Mouse (Mus musculus) MEL (cell line): ENCODE results near the gene Lrba. TPM values are rescaled to one million over a fixed set of nuclear protein-coding genes. Genes with fewer than 3 reads are reported as not detected.

Source experiments
- DNase-seq: peaks from one replicate; pipeline ENCODE4 v3.0.0; 2011; ENCODE audit warnings: low read depth, low spot score
- H3K27ac ChIP-seq: 2 replicates; pipeline ENCODE4 v1.5.1; 2012; ENCODE audit warnings: low read depth, mild to moderate bottlenecking, control low read depth, low read length, moderate library complexity; ENCODE audit not compliant: control insufficient read depth
- H3K27me3 ChIP-seq, 2 experiments: fragments of 150-350 bp in 1 of 2; sonication (generic) in 1 of 2; 2 replicates each; pipeline ENCODE4 v1.6.1; 2012; ENCODE audit warnings: low read length in 2 of 2, mild to moderate bottlenecking in 2 of 2, improper control_type of control experiment in 1 of 2, moderate library complexity in 1 of 2; ENCODE audit not compliant: insufficient read depth in 2 of 2, control insufficient read depth in 1 of 2
- H3K36me3 ChIP-seq, 2 experiments: 2 replicates each; pipeline ENCODE4 v1.6.1; 2012 to 2014; ENCODE audit warnings: low read length in 2 of 2, improper control_type of control experiment in 1 of 2, inconsistent platforms in 1 of 2, mild to moderate bottlenecking in 1 of 2; ENCODE audit not compliant: insufficient read depth in 2 of 2, control insufficient read depth in 1 of 2
- H3K4me1 ChIP-seq, 2 experiments: fragments of 150-350 bp in 1 of 2; sonication (generic) in 1 of 2; 2 replicates each; pipeline ENCODE4 v1.6.1; 2012; ENCODE audit warnings: low read length in 2 of 2, improper control_type of control experiment in 1 of 2, mild to moderate bottlenecking in 1 of 2; ENCODE audit not compliant: insufficient read depth in 2 of 2, control insufficient read depth in 1 of 2
- H3K4me3 ChIP-seq, 2 experiments: fragments of 150-350 bp in 1 of 2; sonication (generic) in 1 of 2; 2 replicates each; pipeline ENCODE4 v1.5.1; 2012; ENCODE audit warnings: low read depth in 2 of 2, low read length in 2 of 2, mild to moderate bottlenecking in 2 of 2, moderate library complexity in 2 of 2, control low read depth in 1 of 2, improper control_type of control experiment in 1 of 2; ENCODE audit not compliant: control insufficient read depth in 1 of 2, insufficient read depth in 1 of 2
- H3K79me2 ChIP-seq: 2 replicates; pipeline ENCODE4 v1.6.1; 2012; ENCODE audit warnings: mild to moderate bottlenecking, low read length, moderate library complexity; ENCODE audit not compliant: control insufficient read depth, poor library complexity, insufficient read depth
- H3K9ac ChIP-seq: 2 replicates; pipeline ENCODE4 v1.6.1; 2012; ENCODE audit warnings: low read depth, mild to moderate bottlenecking, control low read depth, low read length, moderate library complexity; ENCODE audit not compliant: control insufficient read depth, poor library complexity, severe bottlenecking
- H3K9me3 ChIP-seq: fragments of 150-350 bp; sonication (generic); replicated peaks from 2 replicates; pipeline ENCODE4 v1.6.1; 2012; ENCODE audit warnings: mild to moderate bottlenecking, low read length, improper control_type of control experiment, moderate library complexity; ENCODE audit not compliant: insufficient read depth
- CHD1 ChIP-seq: IDR thresholded peaks from 2 replicates; pipeline ENCODE4 v1.6.1; 2012; ENCODE audit warnings: low read depth, mild to moderate bottlenecking, inconsistent platforms, low read length, improper control_type of control experiment
- EP300 ChIP-seq, 2 experiments: IDR thresholded peaks; 2 replicates each; pipeline ENCODE4 v1.6.1; 2011; ENCODE audit warnings: improper control_type of control experiment in 2 of 2, low read length in 2 of 2, low read depth in 1 of 2, mild to moderate bottlenecking in 1 of 2
- ETS1 ChIP-seq: IDR thresholded peaks from 2 replicates; pipeline ENCODE4 v1.6.1; 2012; ENCODE audit warnings: low read depth, mild to moderate bottlenecking, inconsistent platforms, low read length, improper control_type of control experiment, moderate library complexity
- GATA1 ChIP-seq: IDR thresholded peaks from 2 replicates; pipeline ENCODE4 v1.6.1; 2011; ENCODE audit warnings: low read depth, low read length, improper control_type of control experiment
- HCFC1 ChIP-seq: IDR thresholded peaks from 2 replicates; pipeline ENCODE4 v1.6.1; 2012; ENCODE audit warnings: low read depth, mild to moderate bottlenecking, inconsistent platforms, low read length, improper control_type of control experiment, moderate library complexity
- MAX ChIP-seq: IDR thresholded peaks from 2 replicates; pipeline ENCODE4 v1.6.1; 2011; ENCODE audit warnings: low read length, improper control_type of control experiment
- MAZ ChIP-seq: IDR thresholded peaks from 2 replicates; pipeline ENCODE4 v1.6.1; 2012; ENCODE audit warnings: low read depth, mild to moderate bottlenecking, inconsistent platforms, low read length, improper control_type of control experiment
- MXI1 ChIP-seq: IDR thresholded peaks from 2 replicates; pipeline ENCODE4 v1.6.1; 2011; ENCODE audit warnings: mild to moderate bottlenecking, low read depth, low read length, improper control_type of control experiment
- MYB ChIP-seq: IDR thresholded peaks from 2 replicates; pipeline ENCODE4 v1.6.1; 2011; ENCODE audit warnings: mild to moderate bottlenecking, low read depth, low read length, improper control_type of control experiment
- MYC ChIP-seq: IDR thresholded peaks from 2 replicates; pipeline ENCODE4 v1.6.1; 2011; ENCODE audit warnings: low read depth, mild to moderate bottlenecking, low read length, improper control_type of control experiment, moderate library complexity
- POLR2AphosphoS5 ChIP-seq: IDR thresholded peaks from 2 replicates; pipeline ENCODE4 v1.6.1; 2012; ENCODE audit warnings: low read depth, borderline replicate concordance, mild to moderate bottlenecking, inconsistent platforms, low read length, moderate library complexity, mixed read lengths
- RCOR1 ChIP-seq: IDR thresholded peaks from 2 replicates; pipeline ENCODE4 v1.6.1; 2012; ENCODE audit warnings: low read depth, mild to moderate bottlenecking, inconsistent platforms, low read length, improper control_type of control experiment
- SIN3A ChIP-seq: IDR thresholded peaks from 2 replicates; pipeline ENCODE4 v1.6.1; 2012; ENCODE audit warnings: low read length, improper control_type of control experiment, inconsistent platforms
- SMC3 ChIP-seq: IDR thresholded peaks from 2 replicates; pipeline ENCODE4 v1.6.1; 2011; ENCODE audit warnings: low read depth, low read length, improper control_type of control experiment
- TAL1 ChIP-seq: IDR thresholded peaks from 2 replicates; pipeline ENCODE4 v1.6.1; 2012; ENCODE audit warnings: mild to moderate bottlenecking, inconsistent platforms, low read length, moderate library complexity, mixed read lengths
- TBP ChIP-seq: IDR thresholded peaks from 2 replicates; pipeline ENCODE4 v1.8.0; 2011; ENCODE audit warnings: low read depth, low read length, improper control_type of control experiment
- TCF12 ChIP-seq: IDR thresholded peaks from 2 replicates; pipeline ENCODE4 v1.6.1; 2014; ENCODE audit warnings: low read depth, mild to moderate bottlenecking, inconsistent platforms, low read length, improper control_type of control experiment, moderate library complexity
- ZC3H11A ChIP-seq: IDR thresholded peaks from 2 replicates; pipeline ENCODE4 v1.6.1; 2012; ENCODE audit warnings: low read depth, mild to moderate bottlenecking, inconsistent platforms, low read length, improper control_type of control experiment
- ZMIZ1 ChIP-seq: IDR thresholded peaks from 2 replicates; pipeline ENCODE4 v1.6.1; 2012; ENCODE audit warnings: low read depth, mild to moderate bottlenecking, inconsistent platforms, low read length, improper control_type of control experiment, moderate library complexity
- polyA plus RNA-seq, 2 experiments: library from polyadenylated mRNA; stranded (reverse) in 1 of 2; unstranded in 1 of 2; fragments of >175 nt in 1 of 2; fragments of >200 nt in 1 of 2; gene quantifications; 2 replicates each; pipeline versions ENCODE4 v1.2.1 to v1.2.4; 2012; ENCODE audit warnings: low replicate concordance in 2 of 2, low read depth in 1 of 2; ENCODE audit not compliant: insufficient read length in 2 of 2, insufficient read depth in 1 of 2, missing spikeins in 1 of 2
- total RNA-seq: library from RNA; depleted of rRNA; stranded (reverse); fragments of 300-350 nt; gene quantifications from 2 replicates; pipeline ENCODE4 v1.2.3, GENCODE M21; 2012

The Lrba gene
- total and polyA plus RNA-seq, 3 experiments: 10.9 to 17.9 TPM; not detected in 1

DNA sequence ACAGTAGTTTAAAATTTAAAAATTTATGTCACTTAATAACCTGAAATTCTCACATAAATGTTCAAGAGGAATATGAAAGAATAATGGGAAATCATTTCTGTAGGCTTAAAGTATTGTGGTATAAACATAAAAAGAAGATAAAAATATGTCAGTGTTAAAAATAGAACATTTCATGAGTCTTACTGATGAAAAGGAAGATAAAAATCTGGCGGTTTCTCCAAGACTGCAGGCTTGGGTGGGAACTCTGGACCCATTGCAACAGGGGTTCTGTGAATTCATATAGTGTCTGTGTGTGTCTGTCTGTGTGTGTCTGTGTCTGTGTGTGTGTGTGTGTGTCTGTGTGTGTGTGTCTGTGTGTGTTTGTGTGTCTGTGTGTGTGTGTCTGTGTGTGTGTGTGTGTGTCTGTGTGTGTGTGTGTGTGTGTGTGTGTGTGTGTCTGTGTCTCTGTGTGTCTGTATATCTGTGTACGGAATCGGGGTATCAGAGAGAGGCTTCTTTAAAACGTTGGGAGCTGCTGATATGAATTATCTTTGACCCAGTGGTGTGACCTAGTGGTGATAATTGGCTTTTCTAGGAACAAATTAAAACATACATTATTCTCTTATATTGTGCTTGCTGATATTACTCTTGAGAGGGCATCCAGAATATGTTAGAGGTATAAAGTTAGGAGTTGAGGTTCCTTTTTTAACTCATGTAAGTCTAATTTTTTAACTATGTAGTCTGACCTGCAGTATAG lies 402.7 kb downstream of the Lrba start (continued):
- TF ChIP-seq RCOR1 (0 out of 2 replicates have a peak, but pooled peaks have one; percentile 25), EP300 (IDR thresholded peaks at IDR 0.05; ENCODE audit: low read depth in 1 of 2, low read length in 2 of 2) (peak; percentile 45 to 74; a peak in 3 of 4 replicates)

GRCm38 (mm10) chr3:86629379-86629778 lies 404.9 kb downstream of the Lrba start:
- H3K79me2 ChIP-seq: no peaks in the 10 kb centered on the region
- peaks cover 0 to 27% of the 10 kb centered on the region in 2 experiments; a peak in 2 of 4 replicates for H3K36me3 ChIP-seq
- peaks cover 16 to 21% of the 10 kb centered on the region in 2 experiments for H3K4me1 ChIP-seq
- H3K4me3 ChIP-seq: peak overlapping the region; percentile 21 to 34; a peak in 3 of 4 replicates
- no peak for TF ChIP-seq POLR2AphosphoS5
- no peak for TF ChIP-seq CHD1
- TF ChIP-seq TCF12: peak; percentile 85
- TF ChIP-seq SMC3: no peak
- TF ChIP-seq MYB: no peak
- TF ChIP-seq MYC: no peak
- TF ChIP-seq ZC3H11A: no peak
- TF ChIP-seq ETS1: peak; percentile 88
- TF ChIP-seq HCFC1: 0 out of 2 replicates have a peak, but pooled peaks have one; percentile 26
- no peak for TF ChIP-seq ZMIZ1
- peak; percentile 26; the same call in 1 of the 2 replicates for TF ChIP-seq MXI1
- no peak for TF ChIP-seq MAX
- peak; percentile 36; the same call in 1 of the 2 replicates for TF ChIP-seq TAL1
- no peak for TF ChIP-seq TBP
- peak; percentile 64; the same call in 1 of the 2 replicates for TF ChIP-seq RCOR1
- peak; percentile 72 for TF ChIP-seq SIN3A
- peak; percentile 86 to 90 for TF ChIP-seq EP300 (IDR thresholded peaks at IDR 0.05; ENCODE audit: low read depth in 1 of 2, low read length in 2 of 2)
- peak; percentile 93 for TF ChIP-seq GATA1
- no peak for TF ChIP-seq MAZ
- no peaks in the 10 kb centered on the region for H3K27me3 ChIP-seq
- peak overlapping the region; percentile 63 for H3K27ac ChIP-seq
- peak overlapping the region; percentile 23 for H3K9ac ChIP-seq
- no peaks in the 10 kb centered on the region for H3K9me3 ChIP-seq
- DNase-seq: peak; percentile 74
